Mouse (Mus musculus) G1E-ER4 (cell line): Measurements from ENCODE around the gene Maats1. TPM values are rescaled to one million over a fixed set of nuclear protein-coding genes. Genes with fewer than 3 reads are reported as not detected.

Source experiments
- GATA1 ChIP-seq: IDR thresholded peaks from one replicate; pipeline ENCODE4 v1.8.0; 2012; ENCODE audit warnings: low read length, inconsistent platforms
- polyA plus RNA-seq: library from polyadenylated mRNA; stranded (reverse); fragments of >175 nt; gene quantifications from 2 replicates; pipeline ENCODE4 v1.2.3, GENCODE M21; 2012

Maats1 gene
- polyA plus RNA-seq, result not detected in 2 replicates

DNA sequence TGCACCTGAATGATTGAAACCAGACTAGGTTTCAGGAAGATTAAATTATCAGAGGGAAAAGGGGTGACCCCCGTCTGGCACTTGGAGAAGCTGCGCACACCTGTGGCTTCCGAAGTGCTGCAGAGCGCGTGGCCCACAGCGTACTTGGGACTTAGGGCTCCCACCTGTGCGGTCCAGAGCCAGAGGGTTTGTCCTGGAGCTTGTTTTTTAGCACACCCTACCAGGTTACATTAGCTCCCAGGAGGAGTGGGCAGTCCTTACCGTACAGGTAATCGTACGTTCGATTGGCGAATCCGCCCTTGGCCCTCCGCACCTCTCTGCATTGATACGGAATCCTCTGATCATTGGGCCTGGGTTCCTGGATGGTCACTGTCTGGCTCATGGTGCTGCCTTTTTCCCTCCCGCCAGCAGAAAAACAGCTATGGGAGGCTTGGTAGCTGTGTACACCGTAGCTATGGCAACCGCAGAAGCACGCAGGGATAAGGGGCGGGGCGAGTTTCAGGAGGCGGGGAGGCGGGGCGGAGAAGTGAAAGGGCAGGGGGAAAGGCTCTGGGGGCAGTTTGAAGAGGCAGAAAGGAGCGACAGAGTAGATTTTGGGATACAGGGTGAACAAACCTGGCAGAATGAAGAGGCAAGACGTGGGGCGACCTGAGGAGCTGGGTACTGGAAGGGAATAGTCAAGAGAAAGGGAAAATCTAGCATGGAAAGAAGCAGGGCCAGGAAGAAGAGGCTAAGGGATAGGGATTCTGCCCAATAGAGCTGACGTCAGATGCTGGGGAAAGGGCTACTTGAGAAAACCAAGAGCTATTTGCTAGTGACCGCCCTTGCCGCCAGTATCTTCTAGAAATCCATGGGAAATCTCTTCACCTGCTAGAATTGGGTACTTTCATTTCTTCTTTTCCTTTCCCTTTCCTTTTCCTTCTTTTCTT is at the start of gene Maats1:
TSS of gene Maats1 (minus strand) at position 748 of the 929 bp plus-strand sequence.
- no peak for TF ChIP-seq GATA1

DNA sequence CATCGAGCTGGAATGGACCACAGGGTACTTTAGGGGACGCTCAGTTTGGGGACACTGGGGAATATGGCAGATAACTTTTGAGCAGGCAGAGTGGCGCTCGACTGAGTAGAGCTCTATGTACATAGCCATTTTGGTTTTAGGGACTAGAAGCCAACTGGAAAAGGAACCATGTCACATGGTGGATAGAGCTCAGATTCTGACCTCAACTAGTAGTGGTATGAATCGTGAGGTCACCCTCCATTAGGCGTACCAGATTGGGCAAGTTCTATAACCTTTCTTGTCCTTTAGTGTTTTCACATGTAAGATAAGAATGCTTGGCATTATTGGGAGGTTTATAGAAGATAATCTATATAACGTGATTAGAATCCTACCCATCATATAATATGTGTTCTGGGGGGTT is 48.4 kb upstream of the Maats1 start:
- TF ChIP-seq GATA1, result no peak

DNA sequence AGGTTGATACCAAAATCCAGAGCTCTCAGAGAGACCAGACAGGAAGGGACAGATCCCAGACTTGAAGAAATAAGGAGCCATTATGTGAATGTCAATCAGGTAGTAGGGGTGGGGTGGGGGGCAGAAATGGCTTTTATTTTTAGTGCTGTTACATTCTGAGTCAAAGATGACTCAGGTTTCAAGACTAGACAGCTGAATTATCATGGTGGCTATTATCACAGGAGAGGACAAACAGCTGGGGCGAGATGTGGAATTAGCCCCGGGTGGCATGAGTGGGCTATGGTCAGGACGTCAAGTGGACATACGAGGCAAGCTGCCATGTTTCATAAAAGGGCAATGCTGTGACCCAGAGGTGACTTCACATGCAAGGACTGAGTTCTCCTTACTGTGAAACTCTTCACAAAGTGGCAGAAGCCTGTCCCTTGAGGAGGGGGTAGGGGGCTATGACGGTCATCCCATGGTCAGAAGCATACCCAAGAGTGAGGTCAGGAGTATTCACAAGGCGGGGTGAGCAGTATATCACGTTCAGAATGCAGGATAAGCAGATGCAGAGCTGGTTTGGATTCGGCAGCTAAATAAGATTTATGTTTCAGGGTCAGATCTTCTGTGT is 47.4 kb upstream of the Maats1 start:
- no peak for TF ChIP-seq GATA1

DNA sequence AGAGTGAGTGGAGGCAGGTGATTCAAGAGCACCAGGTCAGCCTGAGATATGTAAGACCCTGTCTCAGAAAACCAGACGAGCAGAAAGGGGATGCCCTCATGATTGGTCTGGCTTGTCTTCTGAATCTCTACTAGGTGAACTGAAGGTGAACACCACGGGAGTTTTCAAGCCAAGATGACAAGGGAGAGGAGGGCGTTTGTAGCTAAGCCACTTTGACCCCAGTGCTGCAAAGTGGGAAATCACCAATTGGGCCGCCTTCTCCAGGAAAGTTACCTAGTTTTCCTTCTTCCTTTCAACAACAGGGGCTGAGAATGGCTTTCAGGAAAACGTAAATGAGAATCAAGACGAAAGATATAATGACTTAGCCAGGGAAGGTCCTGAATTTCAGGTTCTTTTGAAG is 46.8 kb upstream of the Maats1 start:
- no peak for TF ChIP-seq GATA1

DNA sequence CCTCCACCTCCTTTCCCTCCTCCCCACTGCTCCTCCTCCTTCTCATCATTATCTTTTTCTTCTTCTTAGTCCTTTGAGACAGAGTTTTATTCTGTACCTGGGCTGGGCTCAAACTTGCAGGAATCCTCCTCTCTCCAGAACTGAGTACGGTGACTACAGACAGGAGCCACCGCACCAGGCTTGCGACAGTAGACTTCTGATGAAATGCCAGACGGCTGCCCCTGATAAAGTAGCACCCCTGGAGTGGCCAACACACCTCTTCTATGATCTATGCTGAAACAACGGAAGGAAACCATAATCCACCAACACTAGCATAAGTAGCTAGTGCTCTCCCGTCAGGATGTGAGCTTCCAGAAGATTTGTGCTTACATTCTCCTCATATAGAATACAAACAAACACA is 45.4 kb upstream of the Maats1 start:
- no peak for TF ChIP-seq GATA1

DNA sequence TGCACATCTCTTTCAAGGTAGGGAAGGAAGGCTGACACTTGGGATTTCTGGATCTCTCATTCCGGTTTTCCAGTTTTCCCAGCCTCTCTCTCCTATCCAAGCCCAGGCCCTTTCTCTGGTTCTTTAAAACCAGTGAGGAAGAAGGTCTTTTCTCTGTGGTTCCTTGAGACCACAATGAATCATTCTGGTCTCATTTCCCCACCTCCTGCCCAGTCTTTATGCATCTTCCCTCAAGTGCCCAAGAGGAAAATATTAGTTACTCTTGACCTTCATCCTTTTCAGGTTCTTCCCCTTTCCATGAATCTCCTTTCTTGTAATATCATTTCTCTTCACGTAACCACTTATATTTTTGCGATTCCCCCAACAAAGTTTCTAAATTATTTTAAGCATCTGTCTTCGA is 43.8 kb upstream of the Maats1 start:
- no peak for TF ChIP-seq GATA1

DNA sequence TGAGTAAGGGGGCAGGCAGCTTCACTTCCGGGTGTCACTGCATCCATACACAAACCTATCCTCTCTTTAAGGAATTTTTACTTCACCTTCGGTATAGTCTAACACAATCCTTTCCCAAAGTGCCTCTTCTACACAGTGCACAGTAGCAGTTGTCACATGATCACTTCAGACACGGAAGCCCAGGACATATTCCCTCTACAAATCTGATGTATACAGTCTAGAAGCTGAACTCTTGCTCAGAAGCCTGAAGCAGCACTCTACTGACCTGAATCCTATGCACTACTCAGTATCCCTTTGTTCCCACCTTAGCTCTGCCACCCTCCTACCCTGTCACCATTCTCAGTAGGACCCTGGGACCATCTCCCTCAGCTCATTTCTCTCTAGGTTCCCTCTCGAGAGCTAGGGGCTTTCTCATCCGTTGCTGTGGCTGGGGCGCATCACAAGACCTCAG is 43.3 kb upstream of the Maats1 start:
- TF ChIP-seq GATA1, result no peak

DNA sequence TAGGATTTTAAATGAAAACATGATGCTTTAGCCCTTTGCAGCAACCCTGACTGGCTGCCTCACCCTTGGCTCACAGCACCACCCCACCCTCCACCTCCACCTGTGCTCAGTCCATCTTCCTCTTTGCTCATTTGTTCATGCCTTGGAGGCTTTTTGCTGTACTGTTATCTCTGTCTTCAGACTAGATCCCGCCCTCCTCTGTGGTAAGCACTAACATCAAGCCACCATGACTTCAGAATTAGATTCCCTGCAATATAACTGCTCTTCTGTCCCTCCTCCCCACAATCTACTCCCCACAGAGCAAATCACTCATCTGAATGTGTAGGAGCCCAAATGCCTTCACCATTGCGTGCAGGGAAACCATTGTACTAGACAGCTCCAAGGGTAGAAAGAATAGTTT is 41.7 kb upstream of the Maats1 start:
- TF ChIP-seq GATA1, result no peak

DNA sequence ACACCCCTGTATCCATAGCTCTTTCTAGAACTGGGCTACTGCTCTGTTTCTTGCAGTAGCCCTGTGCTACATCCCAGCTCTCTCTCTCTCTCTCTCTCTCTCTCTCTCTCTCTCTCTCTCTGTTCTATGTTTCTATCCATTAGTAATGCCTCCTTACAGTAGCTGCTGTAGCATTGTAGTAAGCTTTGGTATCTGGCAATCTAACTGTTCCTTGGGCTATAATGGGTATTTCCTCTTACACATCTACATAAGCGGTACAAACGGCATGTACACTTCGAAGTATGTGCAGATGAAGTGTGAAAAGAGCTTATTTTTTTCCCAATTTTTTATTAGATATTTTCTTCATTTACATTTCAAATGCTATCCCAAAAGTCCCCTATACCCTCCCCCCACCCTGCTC is 38.0 kb upstream of the Maats1 start:
- no peak for TF ChIP-seq GATA1

DNA sequence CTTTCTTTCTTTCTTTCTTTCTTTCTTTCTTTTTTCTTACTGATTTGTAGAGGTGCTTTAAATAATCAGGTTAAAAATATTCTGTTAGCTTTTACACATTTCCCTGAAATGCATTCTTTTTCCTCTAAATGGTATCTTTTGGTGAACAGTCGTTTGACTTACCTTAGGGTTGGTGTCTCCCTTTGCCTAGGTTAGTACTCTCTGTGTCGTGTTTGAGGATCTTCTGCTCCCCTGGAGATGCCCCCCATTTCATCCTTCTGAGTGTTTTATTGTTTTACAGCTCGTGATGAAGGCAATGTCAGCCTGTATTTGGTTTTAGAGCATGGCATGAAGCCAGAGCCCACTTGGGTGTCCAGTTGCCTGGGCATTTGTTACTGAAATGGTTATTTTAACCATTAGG is 37.5 kb upstream of the Maats1 start:
- no peak for TF ChIP-seq GATA1

DNA sequence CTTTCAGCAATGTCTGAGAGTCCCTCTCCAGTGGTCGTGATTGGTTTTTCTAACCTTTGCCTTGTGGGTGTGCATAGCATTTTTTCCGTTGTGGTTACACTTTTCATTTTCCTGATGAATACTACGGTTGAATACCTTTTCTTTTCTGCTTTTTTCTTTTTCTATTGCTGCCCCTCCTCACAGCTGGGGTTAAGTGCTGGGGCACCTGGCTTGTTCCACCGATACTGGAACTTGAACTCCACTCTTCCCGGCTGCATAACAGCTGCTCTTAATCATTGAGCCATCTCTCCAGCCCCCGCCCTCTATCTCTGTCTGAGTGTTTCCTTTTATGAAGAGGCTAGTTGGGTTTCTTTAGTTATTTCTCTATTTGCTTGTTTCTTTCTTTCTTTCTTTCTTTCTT is 37.1 kb upstream of the Maats1 start:
- no peak for TF ChIP-seq GATA1

DNA sequence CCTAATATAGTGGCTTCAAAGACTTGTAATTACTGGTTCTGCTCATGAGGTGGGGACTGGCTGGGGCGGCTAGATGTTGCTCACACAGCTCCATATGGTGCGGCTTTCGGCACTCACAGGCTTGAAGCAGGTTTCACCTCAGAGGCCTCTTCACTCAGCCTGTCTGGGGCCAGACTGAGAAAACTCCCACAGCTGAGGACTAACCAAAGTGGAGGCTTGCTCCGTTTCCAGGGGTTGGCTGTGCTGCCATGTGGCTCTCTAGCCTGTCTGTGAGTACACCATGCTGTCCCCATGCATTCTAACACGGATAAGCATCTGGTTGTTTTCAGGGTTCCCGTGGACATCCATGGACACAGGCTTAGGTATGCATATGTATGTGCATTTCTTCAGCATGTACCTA is 36.6 kb upstream of the Maats1 start:
- TF ChIP-seq GATA1, result no peak

DNA sequence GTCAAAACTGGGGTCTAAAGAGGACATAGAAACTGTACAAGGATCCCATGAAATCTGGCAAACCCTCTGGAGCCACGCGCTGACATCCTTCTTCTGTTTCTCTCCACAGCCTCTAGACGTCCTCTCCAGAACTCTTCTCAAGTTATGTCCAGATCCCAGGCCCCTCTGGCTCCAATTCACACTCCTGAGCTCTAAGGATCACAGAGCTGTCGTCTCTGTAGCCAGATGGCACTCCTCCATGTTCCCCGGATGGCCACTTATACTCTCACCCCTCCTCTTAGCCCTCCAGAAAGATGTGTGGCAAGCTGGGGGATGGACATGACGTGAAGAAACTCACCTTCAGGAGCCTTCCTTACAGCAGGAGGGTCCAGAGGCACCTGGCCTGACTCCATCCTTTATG is 35.6 kb upstream of the Maats1 start:
- TF ChIP-seq GATA1, result no peak

DNA sequence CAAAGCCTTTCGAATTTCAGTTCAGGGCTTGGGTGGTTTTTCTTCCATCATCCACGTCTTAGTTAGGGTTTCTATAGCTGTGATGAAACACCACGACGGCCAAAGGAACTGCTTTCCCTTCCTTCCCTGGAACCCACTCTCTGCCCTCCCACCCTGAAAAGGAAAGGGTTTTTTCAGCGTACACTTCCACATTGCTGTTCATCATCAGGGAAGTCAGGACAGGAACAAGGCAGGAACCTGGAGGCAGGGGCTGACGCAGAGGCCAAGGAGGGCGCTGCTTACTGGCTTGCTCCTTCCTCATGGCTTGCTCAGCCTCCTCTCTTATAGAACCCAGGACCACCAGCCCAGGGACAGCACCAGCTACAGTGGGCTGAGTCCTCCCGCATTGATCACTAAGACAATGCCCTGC is 34.9 kb upstream of the Maats1 start:
- TF ChIP-seq GATA1, result no peak

DNA sequence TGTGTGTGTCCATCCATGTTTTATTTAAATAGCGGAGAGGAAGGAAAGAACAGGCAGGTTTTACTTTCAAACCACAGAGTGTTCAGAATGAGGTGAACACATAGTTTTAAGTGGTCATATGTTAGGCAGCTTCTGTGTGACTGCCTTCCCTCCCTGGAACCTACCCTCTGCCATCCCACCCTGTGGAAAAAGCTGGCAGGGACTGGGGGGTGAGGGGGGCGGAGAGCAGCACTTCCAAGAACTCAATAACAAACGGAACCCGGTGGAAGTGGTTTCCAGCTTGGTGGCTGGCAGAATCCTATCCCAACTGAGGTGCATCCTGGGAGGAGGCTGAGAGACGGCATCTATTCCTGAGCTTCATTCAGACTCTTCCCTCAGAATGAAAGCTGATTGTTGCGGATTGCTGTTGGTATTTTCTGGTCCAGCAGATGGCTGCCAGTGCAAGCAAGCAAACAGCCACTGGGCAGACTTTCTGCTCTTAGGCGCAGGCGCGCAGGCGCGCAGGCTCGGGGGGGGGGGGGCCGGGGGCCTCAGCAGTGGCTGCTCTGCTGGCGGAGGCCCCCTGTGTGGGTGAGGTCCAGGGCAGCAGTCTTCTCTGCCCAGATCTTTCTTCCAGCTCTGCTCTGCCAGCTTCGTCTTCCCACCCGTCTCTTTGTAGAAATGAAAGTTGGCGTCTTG is 34.4 kb upstream of the Maats1 start:
- no peak for TF ChIP-seq GATA1

DNA sequence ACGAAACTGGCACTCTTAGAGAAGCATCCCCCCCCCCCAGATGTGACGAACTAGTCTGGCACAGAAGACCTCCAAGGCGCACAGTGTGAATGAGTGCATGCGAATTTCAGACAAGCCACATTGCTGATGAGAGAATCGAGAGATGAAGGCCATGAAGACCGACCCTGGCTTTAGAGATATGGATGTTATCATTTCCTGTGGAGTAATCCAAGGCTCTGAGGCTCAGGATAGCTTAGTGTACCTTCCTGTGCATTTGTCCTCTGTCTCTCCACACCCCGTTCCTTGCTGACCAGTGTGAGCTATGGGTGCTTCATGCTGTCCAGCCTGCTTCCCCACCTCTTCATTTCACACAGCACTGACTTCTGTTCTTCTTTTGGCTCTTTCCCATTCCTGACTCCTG is 33.2 kb upstream of the Maats1 start:
- peak; percentile 53 for TF ChIP-seq GATA1
